Mouse (Mus musculus) bone marrow, adult 2 months (tissue): Measurements from ENCODE around the gene Spef2.

Source experiments
- CTCF ChIP-seq: fragments of 200-500 bp; IDR thresholded peaks from 2 replicates; pipeline ENCODE4 v1.5.1; 2011; ENCODE audit warnings: low read length, control low read depth; ENCODE audit not compliant: control insufficient read depth, insufficient read depth
- POLR2A ChIP-seq: fragments of 200-500 bp; IDR thresholded peaks from 2 replicates; pipeline ENCODE4 v1.6.1; 2011; ENCODE audit warnings: low read depth, mild to moderate bottlenecking, control low read depth, low read length, borderline replicate concordance; ENCODE audit not compliant: control insufficient read depth

GRCm38 (mm10) chr15:9788245-9789030 is 39.8 kb upstream of the Spef2 start:
- TF ChIP-seq CTCF = no peak
- no peak for TF ChIP-seq POLR2A
